Mouse (Mus musculus) cerebellum, adult 2 months (tissue): ENCODE results near the gene Nup43.

Experiments used
- CTCF ChIP-seq: fragments of 200-500 bp; IDR thresholded peaks from 2 replicates; pipeline ENCODE4 v1.5.1; 2011; ENCODE audit warnings: low read depth, mild to moderate bottlenecking, control low read depth, low read length, moderate library complexity, borderline replicate concordance; ENCODE audit not compliant: insufficient read depth
- POLR2A ChIP-seq: fragments of 200-500 bp; IDR thresholded peaks from 2 replicates; pipeline ENCODE4 v1.6.1; 2011; ENCODE audit warnings: low read length, control low read depth, borderline replicate concordance; ENCODE audit not compliant: insufficient read depth

GRCm38 (mm10) chr10:7649059-7649458 is 18.2 kb upstream of the Nup43 start:
- TF ChIP-seq POLR2A (no peak), CTCF (no peak)
